Mouse (Mus musculus) naive thymus-derived CD4-positive, alpha-beta T cell, adult 2 months (primary cell): ENCODE data around the gene Ephb2.

Experiments used
- DNase-seq: peaks from one replicate; pipeline ENCODE4 v3.0.0-alpha.2; 2011; ENCODE audit warnings: low read depth

The Ephb2 gene

DNA sequence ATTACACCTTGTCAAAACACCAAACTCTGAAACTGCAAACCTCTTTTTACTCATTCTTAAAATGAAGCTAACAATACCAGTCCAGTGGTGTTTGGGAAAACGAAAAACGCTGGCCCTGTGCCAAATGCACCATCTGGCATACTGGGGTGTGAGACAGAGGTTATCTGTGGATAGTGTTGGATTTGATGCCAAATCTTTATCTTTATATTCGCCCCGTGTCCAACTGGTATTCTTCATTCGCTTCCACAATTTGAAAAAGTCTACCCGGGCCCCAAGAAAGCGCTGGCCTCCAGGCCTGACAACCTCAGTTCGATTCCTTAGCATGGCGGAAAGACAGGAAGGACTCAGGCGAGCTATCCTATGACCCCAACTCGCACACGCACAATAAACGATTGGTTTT, 234.3 kb downstream of the Ephb2 start:
- peak; percentile 44 for DNase-seq

DNA sequence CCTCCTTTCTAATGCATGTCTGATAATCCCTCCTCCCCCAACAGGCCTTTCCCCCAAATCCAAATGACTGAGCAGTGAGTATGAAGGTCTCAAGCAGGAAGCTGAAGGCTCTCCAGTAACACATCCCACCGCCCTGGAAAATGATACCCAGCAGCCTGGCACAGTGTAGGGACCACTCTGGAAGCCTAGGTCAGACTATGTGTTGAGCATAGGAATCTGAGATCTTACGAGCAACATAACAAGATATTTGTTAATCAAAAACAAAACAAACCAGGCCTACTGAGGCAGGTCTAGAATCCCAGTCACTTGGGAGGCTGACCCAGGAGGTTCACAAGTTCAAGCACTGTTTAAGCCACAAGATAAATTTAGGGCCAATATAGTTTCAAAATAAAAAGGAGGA, 235.3 kb downstream of the Ephb2 start:
- no peak for DNase-seq

DNA sequence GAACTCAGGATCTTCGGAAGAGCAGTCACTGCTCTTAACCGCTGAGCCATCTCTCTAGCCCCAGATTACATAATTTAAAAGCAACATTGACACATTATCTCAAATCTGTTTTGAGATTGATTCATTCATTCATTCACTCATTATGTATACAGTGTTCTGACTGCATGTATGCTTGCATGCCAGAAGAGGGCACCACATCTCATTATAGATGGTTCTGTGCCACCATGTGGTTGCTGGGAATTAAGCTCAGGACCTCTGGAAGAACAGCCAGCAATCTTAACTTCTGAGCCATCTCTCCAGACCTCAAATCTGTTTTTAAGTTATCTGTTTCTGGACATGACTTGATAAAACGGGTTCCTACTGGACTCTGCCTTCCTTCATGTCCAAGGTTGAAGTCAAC, 235.9 kb downstream of the Ephb2 start:
- peak; percentile 32 for DNase-seq

DNA sequence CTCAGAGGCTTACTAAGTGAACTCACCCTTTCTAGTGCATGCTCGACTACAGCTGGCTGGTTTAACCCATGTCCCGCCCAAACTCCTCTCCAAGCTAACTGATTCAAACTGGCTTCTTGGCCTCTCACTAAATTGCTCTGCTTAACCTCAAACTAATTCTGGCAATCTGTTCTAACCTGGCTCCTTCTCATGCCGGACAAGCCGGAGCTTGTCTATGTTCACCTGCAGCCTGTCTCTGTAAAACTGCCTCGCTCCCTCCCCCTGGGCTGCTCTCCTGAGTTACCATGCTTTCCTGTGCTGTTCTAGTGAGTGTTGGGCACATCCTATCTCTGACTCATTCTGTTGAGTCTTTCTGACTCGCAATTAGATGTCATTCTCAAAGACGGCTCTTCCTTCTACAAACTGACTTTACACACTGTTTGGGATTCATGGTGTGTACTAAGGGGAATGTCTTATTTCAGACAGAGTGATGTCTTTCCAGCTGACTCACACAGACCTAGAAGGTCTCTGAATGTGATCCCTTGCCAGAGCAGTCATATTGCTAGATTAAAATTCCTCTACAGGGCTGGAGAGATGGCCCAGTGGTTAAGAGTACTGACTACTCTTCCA, 237.4 kb downstream of the Ephb2 start:
- DNase-seq = peak; percentile 15
